Mouse (Mus musculus): ENCODE measurements at regions not wholly inside any gene's neighbourhood (a gene's known extent, or its start where the extent isn't known, plus 50 kb on each side); places are given as distances from the start of the nearest gene placed in this dataset.

DNA sequence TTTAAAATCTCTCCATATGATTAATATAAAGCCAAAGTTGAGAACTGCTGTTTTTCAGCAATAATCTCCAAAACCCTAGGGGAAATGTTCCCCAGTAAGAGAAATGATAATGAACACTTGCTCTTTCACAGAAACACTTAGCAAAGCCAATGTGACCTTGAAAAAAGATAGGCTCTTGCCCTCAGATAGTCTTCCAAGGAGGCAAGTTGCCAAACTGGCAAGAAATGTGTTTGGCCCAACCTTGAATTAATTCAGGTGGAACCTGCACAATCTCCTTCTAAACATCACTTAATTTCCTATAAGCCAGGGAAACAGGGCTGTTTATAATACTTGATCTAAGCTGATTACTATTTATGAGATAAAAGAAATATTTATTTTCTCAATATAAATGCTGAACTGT is 244.0 kb upstream of the Gnaz start:
- no peak for DNase-seq (ENCODE audit: low spot score in 2 of 2)

DNA sequence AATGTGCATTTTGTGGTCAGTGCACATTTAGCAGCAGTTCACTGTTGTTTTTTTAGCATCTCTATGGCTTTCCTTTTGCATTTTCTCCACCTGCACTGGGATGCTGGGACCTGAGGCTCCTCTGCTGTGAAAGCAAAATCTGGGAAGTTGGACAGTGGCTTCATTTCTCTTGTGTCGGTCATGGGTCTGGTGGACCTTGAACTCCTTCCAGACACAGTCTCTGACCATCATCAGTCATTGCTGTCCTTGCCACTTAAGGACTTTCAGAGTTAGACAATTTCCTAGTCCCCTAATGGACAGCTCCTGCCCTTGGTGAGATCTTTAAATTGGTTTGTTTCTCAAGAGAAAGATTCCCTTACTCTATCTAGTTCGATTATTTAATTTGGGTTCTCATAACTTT is 217.5 kb upstream of the Gnaz start:
- no peak for DNase-seq (ENCODE audit: low spot score in 2 of 2)

DNA sequence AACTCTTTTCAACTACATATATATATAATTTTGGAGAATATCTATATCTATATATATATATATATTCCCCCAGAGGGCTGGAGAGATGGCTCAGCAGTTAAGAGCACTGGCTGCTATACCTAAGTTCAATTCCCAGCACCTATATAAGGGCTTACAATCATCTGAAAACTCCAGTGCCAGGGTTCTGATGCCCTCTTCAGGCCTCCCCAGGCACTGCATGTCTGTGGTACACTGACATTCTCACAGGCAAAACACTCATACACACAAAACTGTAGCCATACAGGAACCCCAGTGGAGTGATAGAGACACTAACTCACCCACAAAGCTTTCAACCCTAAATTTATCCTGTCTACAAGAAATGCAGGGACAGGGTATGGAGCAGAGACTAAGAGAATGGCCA is 216.1 kb upstream of the Gnaz start:
- no peak for DNase-seq (ENCODE audit: low spot score in 2 of 2)

DNA sequence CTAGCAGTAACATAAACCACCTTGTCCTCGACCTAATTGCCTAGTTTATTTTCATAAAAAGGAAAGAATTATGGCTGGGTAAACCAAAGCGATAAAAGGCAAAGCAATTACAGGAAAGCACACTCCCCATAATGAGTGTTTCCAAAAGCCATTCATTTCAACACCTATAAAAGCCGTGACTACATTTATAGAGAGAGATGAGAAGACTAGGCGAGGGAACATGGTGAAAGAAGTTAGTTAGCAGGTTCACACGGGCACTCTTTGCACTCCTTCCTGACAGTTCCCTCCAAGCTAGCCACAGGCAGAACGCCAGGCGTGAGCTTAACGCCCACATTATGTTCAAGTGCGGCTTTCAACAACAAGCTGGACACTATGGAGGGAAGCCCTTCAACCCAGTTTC is 206.2 kb upstream of the Gnaz start:
- DNase-seq (ENCODE audit: low spot score in 2 of 2): no peak

DNA sequence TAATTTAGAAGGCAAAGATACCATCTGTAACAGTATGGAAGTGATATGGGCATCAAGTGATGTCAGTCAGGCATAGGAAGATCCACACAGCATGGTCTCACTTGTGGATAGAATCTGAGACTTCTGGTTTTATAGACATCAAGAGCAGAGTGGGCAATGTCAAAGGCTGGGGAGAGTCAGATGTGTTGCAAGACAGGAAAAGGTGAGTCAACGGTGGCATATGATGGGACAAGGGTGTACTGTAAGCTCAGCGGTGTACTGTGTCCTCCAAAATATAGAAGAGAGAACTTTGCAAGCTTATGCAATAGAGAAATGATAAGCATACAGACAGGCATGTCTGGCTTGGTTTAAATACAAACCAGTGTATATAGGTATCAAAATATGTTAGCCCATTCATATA is 177.7 kb upstream of the Gnaz start:
- no peak for DNase-seq (ENCODE audit: low spot score in 2 of 2)

DNA sequence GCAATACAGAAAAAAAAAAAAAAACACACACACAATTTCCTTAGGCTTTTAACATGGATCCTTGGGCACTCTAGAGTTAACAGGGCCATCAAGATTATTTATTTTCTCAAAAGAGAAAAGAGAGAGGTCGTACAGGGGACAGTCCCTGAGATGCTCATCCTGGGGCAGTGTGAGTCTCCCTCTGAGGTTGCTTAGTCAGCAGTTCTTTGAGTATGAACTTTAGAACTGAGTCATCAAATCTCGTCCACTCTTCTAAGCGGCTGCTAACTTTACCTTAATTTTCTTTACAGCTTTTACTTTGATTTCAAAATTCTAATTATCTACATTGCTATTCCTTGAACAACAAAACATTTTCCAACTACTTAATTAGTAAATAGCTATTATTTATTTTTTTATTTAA is 177.0 kb upstream of the Gnaz start:
- no peak for DNase-seq (ENCODE audit: low spot score in 2 of 2)

DNA sequence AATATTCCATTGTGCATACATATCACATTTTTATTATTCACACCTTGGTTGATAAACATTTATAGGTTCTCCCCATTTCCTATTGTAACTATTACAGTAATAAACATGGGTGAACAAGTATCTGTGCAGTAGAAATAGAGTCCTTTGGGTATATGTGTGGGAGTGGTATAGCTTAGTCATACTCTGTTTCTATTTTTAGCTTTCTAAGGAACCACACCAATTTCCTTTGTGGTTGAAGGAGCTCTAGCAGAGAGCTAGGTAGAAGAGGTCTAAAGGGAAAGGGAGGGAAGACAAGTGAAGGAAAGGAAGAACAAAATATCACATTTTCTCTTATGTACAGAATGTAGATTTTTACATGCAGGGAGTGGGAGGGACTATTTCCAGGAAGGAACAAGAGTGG is 143.6 kb upstream of the Gnaz start:
- no peak for DNase-seq (ENCODE audit: low spot score in 2 of 2)

DNA sequence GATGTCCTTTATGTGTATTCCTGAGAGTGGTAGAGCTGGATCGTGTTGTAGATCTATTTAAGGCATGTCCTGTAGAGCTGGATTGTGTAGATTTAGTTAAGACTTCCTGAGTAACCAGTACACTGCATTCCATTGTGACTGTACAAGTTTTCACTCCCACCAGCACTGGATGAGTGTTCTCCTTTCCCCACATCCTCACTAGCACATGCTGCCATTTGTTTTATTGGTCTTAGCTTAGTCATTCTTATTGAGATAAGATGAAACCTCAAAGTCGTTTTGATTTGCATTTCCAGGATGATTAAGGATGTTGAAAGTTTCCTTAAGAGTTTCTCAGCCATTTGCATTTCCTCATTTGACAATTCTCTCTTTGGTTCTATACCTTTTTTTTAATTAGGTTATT is 132.6 kb upstream of the Gnaz start:
- DNase-seq (ENCODE audit: low spot score in 2 of 2): no peak

DNA sequence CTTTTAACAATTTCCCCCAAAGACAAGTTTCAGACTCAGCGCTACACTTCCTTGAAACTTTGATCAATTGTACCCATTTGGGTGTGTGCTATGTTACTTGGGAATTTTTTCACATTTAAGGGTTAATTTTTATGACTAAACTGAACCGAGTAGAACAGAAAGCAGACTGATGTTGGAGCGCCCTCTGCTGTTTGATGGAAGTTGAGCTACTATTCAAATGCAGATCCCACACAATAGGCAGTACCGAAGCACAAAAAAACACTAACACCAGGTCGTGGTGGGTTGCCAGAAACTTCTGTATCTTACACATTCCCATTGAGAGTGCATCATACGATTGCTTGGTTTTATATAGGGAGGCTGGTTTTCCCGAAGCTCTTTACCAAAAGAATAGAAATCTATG is 118.6 kb upstream of the Gnaz start:
- DNase-seq (ENCODE audit: low spot score in 2 of 2): peak; percentile 52 to 58

DNA sequence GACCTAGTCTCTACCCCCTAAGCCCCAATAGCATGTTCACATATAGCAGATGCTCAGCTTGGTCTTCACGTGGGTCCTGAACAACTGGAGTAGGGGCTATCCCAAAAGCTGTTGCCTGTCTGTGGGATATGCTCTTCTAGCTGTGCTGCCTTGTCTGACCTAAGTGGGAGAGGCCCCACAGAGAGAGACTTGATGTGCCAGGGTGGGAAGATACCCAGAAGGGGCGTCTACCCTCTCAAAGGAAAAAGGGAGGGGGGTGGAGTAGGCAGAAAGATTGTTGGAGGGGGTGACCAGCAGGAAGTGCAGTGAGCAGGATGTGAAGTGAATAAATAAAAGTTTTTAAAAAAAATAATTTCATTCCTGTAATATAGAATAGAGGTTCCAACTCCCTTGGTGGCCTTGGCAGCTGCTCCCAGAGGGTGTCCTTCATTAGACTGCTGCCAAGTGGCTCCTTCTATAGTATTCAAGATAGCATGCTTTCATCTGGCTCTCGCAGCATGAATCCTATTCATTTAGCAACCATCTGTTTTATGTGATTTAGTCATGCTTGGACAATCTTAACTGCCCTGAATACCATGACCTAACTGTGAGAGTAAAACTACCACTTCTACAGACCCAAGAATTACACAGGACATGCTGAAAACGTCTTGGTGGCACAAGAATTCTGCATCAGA is 111.8 kb upstream of the Gnaz start:
- DNase-seq (ENCODE audit: low spot score in 2 of 2): no peak

Data from right cerebral cortex, postnatal 36 days (tissue).